Mouse (Mus musculus) CH12.LX (cell line): ENCODE measurements around the gene Chst8.

Experiments
- BHLHE40 ChIP-seq: IDR thresholded peaks from 2 replicates; pipeline ENCODE4 v1.6.1; 2011; ENCODE audit warnings: mild to moderate bottlenecking, low read depth, low read length, improper control_type of control experiment
- CHD1 ChIP-seq: IDR thresholded peaks from 2 replicates; pipeline ENCODE4 v1.6.1; 2012; ENCODE audit warnings: low read depth, low read length, improper control_type of control experiment, inconsistent platforms
- CTCF ChIP-seq, 2 experiments: IDR thresholded peaks in 1 of 2; conservative IDR thresholded peaks in 1 of 2; 2 replicates each; pipeline ENCODE4 v1.5.1; 2011 to 2012; ENCODE audit warnings: low read depth in 2 of 2, low read length in 2 of 2, improper control_type of control experiment in 1 of 2, inconsistent platforms in 1 of 2, mild to moderate bottlenecking in 1 of 2, moderate library complexity in 1 of 2
- E2F4 ChIP-seq: IDR thresholded peaks from 2 replicates; pipeline ENCODE4 v1.6.1; 2011; ENCODE audit warnings: low read depth, low read length, improper control_type of control experiment; ENCODE audit not compliant: insufficient replicate concordance
- EP300 ChIP-seq: IDR thresholded peaks from 2 replicates; pipeline ENCODE4 v1.6.1; 2011; ENCODE audit warnings: low read length, improper control_type of control experiment
- GABPA ChIP-seq: IDR thresholded peaks from 2 replicates; pipeline ENCODE4 v1.6.1; 2012; ENCODE audit warnings: low read depth, low read length, improper control_type of control experiment, inconsistent platforms; ENCODE audit not compliant: insufficient replicate concordance
- MAZ ChIP-seq: IDR thresholded peaks from 2 replicates; pipeline ENCODE4 v1.6.1; 2012; ENCODE audit warnings: low read depth, mild to moderate bottlenecking, inconsistent platforms, low read length, improper control_type of control experiment, moderate library complexity
- POLR2AphosphoS2 ChIP-seq: IDR thresholded peaks from 2 replicates; pipeline ENCODE4 v1.6.1; 2011; ENCODE audit warnings: low read depth, low read length, improper control_type of control experiment
- TCF12 ChIP-seq: IDR thresholded peaks from 2 replicates; pipeline ENCODE4 v1.6.1; 2014; ENCODE audit warnings: low read depth, mild to moderate bottlenecking, inconsistent platforms, low read length, improper control_type of control experiment
- USF1 ChIP-seq: IDR thresholded peaks from 2 replicates; pipeline ENCODE4 v1.6.1; 2014; ENCODE audit warnings: low read depth, mild to moderate bottlenecking, inconsistent platforms, low read length, improper control_type of control experiment

DNA sequence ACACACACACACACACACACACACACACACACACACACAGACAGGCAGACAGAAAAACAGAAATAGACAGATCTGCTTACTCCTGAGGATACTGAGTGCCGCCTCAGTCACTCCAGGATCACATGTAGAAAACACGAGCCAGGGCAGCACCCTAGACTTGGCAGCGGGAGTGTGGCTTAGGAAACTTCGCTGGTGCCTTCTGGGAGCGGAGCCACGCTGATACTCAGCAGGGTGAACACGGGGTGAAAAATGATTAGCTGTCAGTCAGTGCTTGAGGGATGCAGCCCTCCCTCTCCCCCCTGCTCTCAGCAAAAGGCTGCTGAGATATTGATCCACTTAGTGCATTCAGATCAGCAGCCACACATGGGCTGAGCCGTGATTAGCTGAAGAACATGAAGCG is 93.9 kb downstream of the Chst8 start:
- TF ChIP-seq USF1 (no peak), E2F4 (no peak), CTCF (conservative IDR thresholded peaks at IDR 0.05 in 1 of 2, IDR thresholded peaks at IDR 0.05 in 1 of 2; ENCODE audit: low read depth in 2 of 2, low read length in 2 of 2) (no peak), MAZ (no peak), POLR2AphosphoS2 (no peak), EP300 (no peak), GABPA (no peak), CHD1 (no peak), BHLHE40 (no peak), TCF12 (no peak)
